Mouse (Mus musculus): ENCODE data around the gene Gm5475. TPM values are rescaled to one million over a fixed set of nuclear protein-coding genes. Genes with fewer than 3 reads are reported as not detected.

Gm5475 gene
- total and polyA plus RNA-seq, 2 experiments from 2014 or later = 0.04 TPM; not detected in 1

- WGBS = 6% methylated on average over 14 of the region's 14 CpGs
- H3K27me3 ChIP-seq (ENCODE audit: control insufficient read depth, insufficient read depth, low read length) = peaks cover 12% of the 10 kb centered on the region; the same call in 1 of the 2 replicates
- H3K4me3 ChIP-seq (ENCODE audit: low read depth, low read length) = peak overlapping the region; percentile 83
Measured at GRCm38 (mm10) chr15:100423916-100424315, 2.0 kb downstream of the Gm5475 start.

GRCm38 (mm10) chr15:100424396-100425122, 2.6 kb downstream of the Gm5475 start, which contains the start of gene Slc11a2:
TSS of gene Slc11a2 (minus strand) at chr15:100425072.
- Histone ChIP-seq H3K36me3 (replicated peaks; ENCODE audit: control insufficient read depth, insufficient read depth, low read length) (no peaks in the 10 kb centered on the region), H3K9me3 (replicated peaks; ENCODE audit: control insufficient read depth, low read length) (no peaks in the 10 kb centered on the region), H3K4me1 (ENCODE audit: control insufficient read depth, insufficient read depth) (peaks cover 20% of the 10 kb centered on the region), H3K4me3 (ENCODE audit: low read depth, low read length) (peak within 1 kb of the TSS; percentile 83), H3K4me2 (ENCODE audit: low read depth, low read length) (peak within 1 kb of the TSS; percentile 89), H3K27ac (ENCODE audit: low read depth) (no peak within 1 kb of the TSS), H3K9ac (replicated peaks; ENCODE audit: low read depth, low read length) (peak within 1 kb of the TSS; percentile 11; the same call in 1 of the 2 replicates), H3K27me3 (ENCODE audit: control insufficient read depth, insufficient read depth, low read length) (peaks cover 12% of the 10 kb centered on the region; the same call in 1 of the 2 replicates)
- no peak for DNase-seq (ENCODE audit: low spot score)
- WGBS = 33% methylated on average over 17 of the region's 17 CpGs
- ATAC-seq (ENCODE audit: insufficient read depth, low read depth) = no peak
- TF ChIP-seq EP300 (IDR thresholded peaks at IDR 0.05; ENCODE audit: low read depth) = no peak
- no peak for TF ChIP-seq CTCF (IDR thresholded peaks at IDR 0.05; ENCODE audit: low read depth)

More at GRCm38 (mm10) chr15:100423916-100424315, 2.0 kb downstream of the Gm5475 start:
- peak overlapping the region; percentile 11; the same call in 1 of the 2 replicates for H3K9ac ChIP-seq (replicated peaks; ENCODE audit: low read depth, low read length)
- no peak for DNase-seq (ENCODE audit: low spot score)
- H3K27ac ChIP-seq (ENCODE audit: low read depth) = no peak overlapping the region
- TF ChIP-seq CTCF (IDR thresholded peaks at IDR 0.05; ENCODE audit: low read depth) (no peak), EP300 (IDR thresholded peaks at IDR 0.05; ENCODE audit: low read depth) (no peak)
- ATAC-seq (ENCODE audit: insufficient read depth, low read depth) = no peak
- H3K4me2 ChIP-seq (ENCODE audit: low read depth, low read length) = peak overlapping the region; percentile 89
- peaks cover 23% of the 10 kb centered on the region for H3K4me1 ChIP-seq (ENCODE audit: control insufficient read depth, insufficient read depth)
- H3K9me3 ChIP-seq (replicated peaks; ENCODE audit: control insufficient read depth, low read length) = no peaks in the 10 kb centered on the region
- no peaks in the 10 kb centered on the region for H3K36me3 ChIP-seq (replicated peaks; ENCODE audit: control insufficient read depth, insufficient read depth, low read length)

GRCm38 (mm10) chr15:100428296-100428905, 6.5 kb downstream of the Gm5475 start:
- DNase-seq (ENCODE audit: low spot score) = peak; percentile 60
- H3K27ac ChIP-seq (ENCODE audit: low read depth) = no peak overlapping the region
- H3K4me1 ChIP-seq (ENCODE audit: control insufficient read depth, insufficient read depth) = peaks cover 9% of the 10 kb centered on the region
- no peak overlapping the region for H3K4me3 ChIP-seq (ENCODE audit: low read depth, low read length)
- TF ChIP-seq CTCF (IDR thresholded peaks at IDR 0.05; ENCODE audit: low read depth) = no peak
- TF ChIP-seq EP300 (IDR thresholded peaks at IDR 0.05; ENCODE audit: low read depth) = no peak
- peaks cover 11% of the 10 kb centered on the region; the same call in 1 of the 2 replicates for H3K27me3 ChIP-seq (ENCODE audit: control insufficient read depth, insufficient read depth, low read length)
- no peaks in the 10 kb centered on the region for H3K36me3 ChIP-seq (replicated peaks; ENCODE audit: control insufficient read depth, insufficient read depth, low read length)
- H3K9me3 ChIP-seq (replicated peaks; ENCODE audit: control insufficient read depth, low read length) = no peaks in the 10 kb centered on the region
- H3K4me2 ChIP-seq (ENCODE audit: low read depth, low read length) = no peak overlapping the region
- WGBS = 50% methylated on average over 13 of the region's 13 CpGs
- no peak overlapping the region for H3K9ac ChIP-seq (replicated peaks; ENCODE audit: low read depth, low read length)
- peak; percentile 64; the same call in 1 of the 2 replicates for ATAC-seq (ENCODE audit: insufficient read depth, low read depth)

- H3K27ac ChIP-seq (ENCODE audit: low read depth) = no peak overlapping the region
- H3K9ac ChIP-seq (replicated peaks; ENCODE audit: low read depth, low read length) = no peak overlapping the region
- no peak overlapping the region for H3K4me3 ChIP-seq (ENCODE audit: low read depth, low read length)
- no peak for DNase-seq (ENCODE audit: low spot score)
- no peaks in the 10 kb centered on the region for H3K27me3 ChIP-seq (ENCODE audit: control insufficient read depth, insufficient read depth, low read length)
- H3K9me3 ChIP-seq (replicated peaks; ENCODE audit: control insufficient read depth, low read length) = no peaks in the 10 kb centered on the region
- TF ChIP-seq CTCF (IDR thresholded peaks at IDR 0.05; ENCODE audit: low read depth) = no peak
- no peak for TF ChIP-seq EP300 (IDR thresholded peaks at IDR 0.05; ENCODE audit: low read depth)
- no peaks in the 10 kb centered on the region for H3K36me3 ChIP-seq (replicated peaks; ENCODE audit: control insufficient read depth, insufficient read depth, low read length)
- H3K4me1 ChIP-seq (ENCODE audit: control insufficient read depth, insufficient read depth) = no peaks in the 10 kb centered on the region
- 61% methylated on average over 11 of the region's 11 CpGs for WGBS
- H3K4me2 ChIP-seq (ENCODE audit: low read depth, low read length) = no peak overlapping the region
- ATAC-seq (ENCODE audit: insufficient read depth, low read depth) = peak; percentile 24; the same call in 1 of the 2 replicates
Measured at GRCm38 (mm10) chr15:100429959-100430565, 8.1 kb downstream of the Gm5475 start.

- Histone ChIP-seq H3K9ac (replicated peaks; ENCODE audit: low read depth, low read length) (no peak overlapping the region), H3K27ac (ENCODE audit: low read depth) (no peak overlapping the region), H3K36me3 (replicated peaks; ENCODE audit: control insufficient read depth, insufficient read depth, low read length) (no peaks in the 10 kb centered on the region), H3K4me1 (ENCODE audit: control insufficient read depth, insufficient read depth) (no peaks in the 10 kb centered on the region), H3K9me3 (replicated peaks; ENCODE audit: control insufficient read depth, low read length) (no peaks in the 10 kb centered on the region), H3K4me2 (ENCODE audit: low read depth, low read length) (no peak overlapping the region), H3K27me3 (ENCODE audit: control insufficient read depth, insufficient read depth, low read length) (no peaks in the 10 kb centered on the region), H3K4me3 (ENCODE audit: low read depth, low read length) (no peak overlapping the region)
- 63% methylated on average over 4 of the region's 4 CpGs for WGBS
- DNase-seq (ENCODE audit: low spot score) (no peak), ATAC-seq (ENCODE audit: insufficient read depth, low read depth) (no peak)
- TF ChIP-seq EP300 (IDR thresholded peaks at IDR 0.05; ENCODE audit: low read depth) (no peak), CTCF (IDR thresholded peaks at IDR 0.05; ENCODE audit: low read depth) (no peak)
Measured at GRCm38 (mm10) chr15:100433234-100433633, 11.3 kb downstream of the Gm5475 start.
